Mouse (Mus musculus): ENCODE results near the gene Utp18. TPM values are rescaled to one million over a fixed set of nuclear protein-coding genes. Genes with fewer than 3 reads are reported as not detected.

The Utp18 gene
- polyA plus RNA-seq, 1 experiment from 2014 or later: 37.8 TPM

DNA sequence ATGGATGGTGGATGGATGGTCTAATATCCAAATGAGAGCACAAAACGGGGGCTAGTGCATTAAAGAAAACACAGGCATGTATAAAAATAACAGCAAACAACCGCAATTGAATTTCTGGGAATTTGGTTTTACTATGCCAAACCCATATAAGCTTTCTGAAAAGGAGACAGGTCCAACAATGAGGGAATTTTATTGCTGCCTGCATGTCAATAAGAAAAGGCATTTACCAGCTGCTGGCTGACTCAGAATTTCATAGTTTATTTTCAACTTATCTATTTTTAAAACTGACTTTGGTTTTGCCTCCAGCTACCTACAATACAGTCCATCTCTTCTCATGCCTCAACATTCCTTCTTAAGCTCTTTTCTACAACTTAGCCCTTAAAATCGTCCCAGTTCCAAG lies 33.0 kb downstream of the Utp18 start:
- no peaks in the 10 kb centered on the region for H3K4me1 ChIP-seq (ENCODE audit: control insufficient read depth, insufficient read depth, low read length)
- no peaks in the 10 kb centered on the region for H3K27me3 ChIP-seq (ENCODE audit: control insufficient read depth, insufficient read depth, low read length)
- no peak overlapping the region for H3K4me3 ChIP-seq (replicated peaks; ENCODE audit: low read depth, low read length)
- no peak for ATAC-seq (ENCODE audit: low FRiP score, low TSS enrichment)
- DNase-seq: no peak
- no peak overlapping the region for H3K4me2 ChIP-seq (ENCODE audit: low read length)
- no peaks in the 10 kb centered on the region for H3K36me3 ChIP-seq (ENCODE audit: control insufficient read depth, insufficient read depth, low read length)
- H3K27ac ChIP-seq (replicated peaks; ENCODE audit: low read depth, low read length): no peak overlapping the region
- no peaks in the 10 kb centered on the region for H3K9me3 ChIP-seq (ENCODE audit: control insufficient read depth, low read length)
- WGBS: 89% methylated on average over 3 of the region's 3 CpGs
- no peak overlapping the region for H3K9ac ChIP-seq (replicated peaks; ENCODE audit: low read length)

GRCm38 (mm10) chr11:93847342-93847741 lies 38.2 kb downstream of the Utp18 start:
- Histone ChIP-seq H3K9ac (replicated peaks; ENCODE audit: low read length) (no peak overlapping the region), H3K36me3 (ENCODE audit: control insufficient read depth, insufficient read depth, low read length) (no peaks in the 10 kb centered on the region), H3K4me1 (ENCODE audit: control insufficient read depth, insufficient read depth, low read length) (no peaks in the 10 kb centered on the region), H3K9me3 (ENCODE audit: control insufficient read depth, low read length) (no peaks in the 10 kb centered on the region), H3K4me2 (ENCODE audit: low read length) (no peak overlapping the region), H3K27me3 (ENCODE audit: control insufficient read depth, insufficient read depth, low read length) (no peaks in the 10 kb centered on the region), H3K27ac (replicated peaks; ENCODE audit: low read depth, low read length) (no peak overlapping the region), H3K4me3 (replicated peaks; ENCODE audit: low read depth, low read length) (no peak overlapping the region)
- ATAC-seq (ENCODE audit: low FRiP score, low TSS enrichment) (no peak), DNase-seq (peak; percentile 19)
- 4% methylated on average over 2 of the region's 2 CpGs for WGBS

- ATAC-seq (ENCODE audit: low FRiP score, low TSS enrichment) (no peak), DNase-seq (no peak)
- no peaks in the 10 kb centered on the region for H3K9me3 ChIP-seq (ENCODE audit: control insufficient read depth, low read length)
- no peak overlapping the region for H3K27ac ChIP-seq (replicated peaks; ENCODE audit: low read depth, low read length)
- 68% methylated on average over 2 of the region's 2 CpGs for WGBS
- H3K4me1 ChIP-seq (ENCODE audit: control insufficient read depth, insufficient read depth, low read length): no peaks in the 10 kb centered on the region
- no peaks in the 10 kb centered on the region for H3K36me3 ChIP-seq (ENCODE audit: control insufficient read depth, insufficient read depth, low read length)
- H3K9ac ChIP-seq (replicated peaks; ENCODE audit: low read length): no peak overlapping the region
- no peak overlapping the region for H3K4me2 ChIP-seq (ENCODE audit: low read length)
- no peaks in the 10 kb centered on the region for H3K27me3 ChIP-seq (ENCODE audit: control insufficient read depth, insufficient read depth, low read length)
- H3K4me3 ChIP-seq (replicated peaks; ENCODE audit: low read depth, low read length): no peak overlapping the region
These were observed 49.8 kb downstream of the Utp18 start for GRCm38 (mm10) chr11:93835800-93836199.

GRCm38 (mm10) chr11:93829971-93830370 lies 55.6 kb downstream of the Utp18 start:
- no peaks in the 10 kb centered on the region for H3K9me3 ChIP-seq (ENCODE audit: control insufficient read depth, low read length)
- no peaks in the 10 kb centered on the region for H3K27me3 ChIP-seq (ENCODE audit: control insufficient read depth, insufficient read depth, low read length)
- H3K36me3 ChIP-seq (ENCODE audit: control insufficient read depth, insufficient read depth, low read length): no peaks in the 10 kb centered on the region
- peak overlapping the region; percentile 24 for H3K4me2 ChIP-seq (ENCODE audit: low read length)
- ATAC-seq (ENCODE audit: low FRiP score, low TSS enrichment) (0 out of 2 replicates have a peak, but pooled peaks have one; percentile 17), DNase-seq (peak; percentile 58)
- H3K4me1 ChIP-seq (ENCODE audit: control insufficient read depth, insufficient read depth, low read length): peaks cover 18% of the 10 kb centered on the region
- WGBS: 82% methylated on average over 8 of the region's 8 CpGs
- H3K9ac ChIP-seq (replicated peaks; ENCODE audit: low read length): no peak overlapping the region
- H3K27ac ChIP-seq (replicated peaks; ENCODE audit: low read depth, low read length): peak overlapping the region; percentile 77
- no peak overlapping the region for H3K4me3 ChIP-seq (replicated peaks; ENCODE audit: low read depth, low read length)

DNA sequence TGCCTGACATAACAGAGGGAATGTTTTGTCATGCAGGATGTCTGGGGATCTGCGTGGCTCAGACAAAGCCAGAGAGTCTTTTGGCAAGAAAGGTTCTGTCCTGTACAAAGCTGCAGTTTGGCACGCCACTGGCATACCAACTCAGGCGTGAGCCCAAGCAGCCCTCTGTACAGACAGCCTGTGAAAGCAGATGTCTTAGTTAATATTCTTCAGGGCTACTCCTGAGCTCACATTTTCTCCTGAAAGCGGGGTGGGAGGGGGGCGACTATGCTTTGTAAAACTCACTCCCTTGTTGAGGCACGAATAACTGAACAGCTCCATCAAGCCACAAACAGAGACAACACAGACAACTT lies 56.3 kb downstream of the Utp18 start:
- H3K27me3 ChIP-seq (ENCODE audit: control insufficient read depth, insufficient read depth, low read length): no peaks in the 10 kb centered on the region

GRCm38 (mm10) chr11:93828619-93829326 lies 56.8 kb downstream of the Utp18 start:
- H3K9me3 ChIP-seq (ENCODE audit: control insufficient read depth, low read length): no peaks in the 10 kb centered on the region
- peaks cover 18% of the 10 kb centered on the region for H3K4me1 ChIP-seq (ENCODE audit: control insufficient read depth, insufficient read depth, low read length)
- peak overlapping the region; percentile 24 for H3K4me2 ChIP-seq (ENCODE audit: low read length)
- ATAC-seq (ENCODE audit: low FRiP score, low TSS enrichment) (peak; percentile 59), DNase-seq (no peak)
- no peaks in the 10 kb centered on the region for H3K36me3 ChIP-seq (ENCODE audit: control insufficient read depth, insufficient read depth, low read length)
- H3K4me3 ChIP-seq (replicated peaks; ENCODE audit: low read depth, low read length): no peak overlapping the region
- no peak overlapping the region; the same call in 1 of the 2 replicates for H3K9ac ChIP-seq (replicated peaks; ENCODE audit: low read length)
- peak overlapping the region; percentile 77 for H3K27ac ChIP-seq (replicated peaks; ENCODE audit: low read depth, low read length)
- no peaks in the 10 kb centered on the region for H3K27me3 ChIP-seq (ENCODE audit: control insufficient read depth, insufficient read depth, low read length)
- 42% methylated on average over 14 of the region's 14 CpGs for WGBS

More for the DNA sequence above, 56.3 kb downstream of the Utp18 start:
- Histone ChIP-seq H3K9ac (replicated peaks; ENCODE audit: low read length) (no peak overlapping the region; the same call in 1 of the 2 replicates), H3K9me3 (ENCODE audit: control insufficient read depth, low read length) (no peaks in the 10 kb centered on the region), H3K4me3 (replicated peaks; ENCODE audit: low read depth, low read length) (no peak overlapping the region), H3K36me3 (ENCODE audit: control insufficient read depth, insufficient read depth, low read length) (no peaks in the 10 kb centered on the region), H3K4me1 (ENCODE audit: control insufficient read depth, insufficient read depth, low read length) (peaks cover 18% of the 10 kb centered on the region), H3K27ac (replicated peaks; ENCODE audit: low read depth, low read length) (peak overlapping the region; percentile 77), H3K4me2 (ENCODE audit: low read length) (peak overlapping the region; percentile 24)
- DNase-seq: peak; percentile 84
- ATAC-seq (ENCODE audit: low FRiP score, low TSS enrichment): peak; percentile 92
- WGBS: 26% methylated on average over 6 of the region's 6 CpGs

DNA sequence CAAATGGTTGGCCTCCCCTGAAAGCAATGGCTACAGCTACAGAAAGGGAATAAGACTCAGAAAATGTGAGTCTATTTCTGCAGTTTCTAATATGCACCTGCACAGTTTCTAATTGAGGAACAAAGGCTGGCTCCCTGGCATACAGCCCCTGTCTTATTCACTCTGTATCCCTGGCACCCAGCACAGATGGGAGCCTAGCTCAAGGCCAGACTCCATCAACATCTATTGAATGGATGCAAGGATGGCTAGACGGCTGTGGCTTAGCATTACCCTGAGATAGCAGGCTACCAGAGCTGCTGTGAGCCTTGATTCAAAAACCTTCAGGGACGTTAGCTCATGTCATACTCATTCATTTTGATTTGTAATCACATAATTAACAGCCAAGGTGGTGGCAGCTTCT lies 63.3 kb downstream of the Utp18 start:
- Histone ChIP-seq H3K27me3 (ENCODE audit: control insufficient read depth, insufficient read depth, low read length) (no peaks in the 10 kb centered on the region), H3K4me1 (ENCODE audit: control insufficient read depth, insufficient read depth, low read length) (no peaks in the 10 kb centered on the region), H3K4me3 (replicated peaks; ENCODE audit: low read depth, low read length) (no peak overlapping the region), H3K9me3 (ENCODE audit: control insufficient read depth, low read length) (no peaks in the 10 kb centered on the region), H3K4me2 (ENCODE audit: low read length) (no peak overlapping the region), H3K9ac (replicated peaks; ENCODE audit: low read length) (no peak overlapping the region), H3K27ac (replicated peaks; ENCODE audit: low read depth, low read length) (no peak overlapping the region), H3K36me3 (ENCODE audit: control insufficient read depth, insufficient read depth, low read length) (no peaks in the 10 kb centered on the region)
- DNase-seq (no peak), ATAC-seq (ENCODE audit: low FRiP score, low TSS enrichment) (no peak)
- 38% methylated on average over 2 of the region's 2 CpGs for WGBS

- Histone ChIP-seq H3K4me3 (replicated peaks; ENCODE audit: low read depth, low read length) (no peak overlapping the region), H3K4me1 (ENCODE audit: control insufficient read depth, insufficient read depth, low read length) (no peaks in the 10 kb centered on the region), H3K4me2 (ENCODE audit: low read length) (no peak overlapping the region), H3K27ac (replicated peaks; ENCODE audit: low read depth, low read length) (no peak overlapping the region), H3K9me3 (ENCODE audit: control insufficient read depth, low read length) (no peaks in the 10 kb centered on the region), H3K27me3 (ENCODE audit: control insufficient read depth, insufficient read depth, low read length) (no peaks in the 10 kb centered on the region), H3K9ac (replicated peaks; ENCODE audit: low read length) (no peak overlapping the region), H3K36me3 (ENCODE audit: control insufficient read depth, insufficient read depth, low read length) (no peaks in the 10 kb centered on the region)
- no peak for ATAC-seq (ENCODE audit: low FRiP score, low TSS enrichment)
- WGBS: 77% methylated on average over 2 of the region's 2 CpGs
- no peak for DNase-seq
These were observed 64.0 kb downstream of the Utp18 start for GRCm38 (mm10) chr11:93821533-93821932.

Data from midbrain, embryonic 14.5 days (tissue).